Comparison of ENCODE assay signal across 3 mouse cellular contexts in the genomic region with DNA sequence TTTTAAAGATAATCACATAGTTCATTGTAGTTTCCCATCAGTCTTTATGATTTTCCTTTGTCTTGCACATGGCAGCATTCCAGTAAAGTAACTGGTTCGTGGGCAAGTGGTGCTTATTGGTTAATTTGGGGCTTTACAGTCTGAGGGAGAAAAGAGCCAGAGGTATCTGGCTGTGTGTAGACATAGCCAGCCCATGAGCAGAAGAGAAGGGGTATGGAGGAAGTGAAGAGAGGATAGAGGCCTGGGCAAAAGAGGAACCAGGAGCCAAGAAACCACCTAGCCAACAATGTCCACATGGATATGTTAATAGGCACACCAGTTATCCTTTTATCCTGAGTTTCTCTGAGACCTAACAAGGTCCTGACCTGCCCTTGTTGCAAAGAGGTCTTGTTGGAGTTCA. TPM values are rescaled to one million over a fixed set of nuclear protein-coding genes. Genes with fewer than 3 reads are reported as not detected.
"Had no signal": no experiment of that assay in that cellular context is flagged by ENCODE, and none has a peak within 500 bp of the region (broad histone marks: within the 10 kb centered on the region; RNA-seq: fewer than 3 reads in every experiment).

No protein-coding gene starts in this region.

RNA-seq across cellular contexts. Expression of a gene that starts 47.7 kb away (rescaled TPM):
- total RNA-seq: neutrophil, adult 5-6 weeks had no signal
- polyA plus RNA-seq: lung, embryonic 15.5 days; stomach, embryonic 15.5 days had no signal
